Mouse (Mus musculus): Measurements from ENCODE around the gene Gm10160.

- TF ChIP-seq POLR2A (IDR thresholded peaks at IDR 0.05; ENCODE audit: low read depth, low read length) (no peak), CTCF (IDR thresholded peaks at IDR 0.05; ENCODE audit: borderline replicate concordance, insufficient read depth, low read length) (no peak)
Measured at GRCm38 (mm10) chr7:81850171-81850570, 5.4 kb downstream of the Gm10160 start.
